Mouse (Mus musculus) kidney, adult 2 months (tissue): ENCODE results near the gene Mvb12b.

Experiments used
- CTCF ChIP-seq: fragments of 200-500 bp; conservative IDR thresholded peaks from 2 replicates; pipeline ENCODE4 v1.5.1; 2011; ENCODE audit warnings: low read depth, mild to moderate bottlenecking, control low read depth, low read length, moderate library complexity, mixed read lengths; ENCODE audit not compliant: insufficient read depth, insufficient read length
- POLR2A ChIP-seq: fragments of 200-500 bp; IDR thresholded peaks from one replicate; pipeline ENCODE4 v1.6.1; 2011; ENCODE audit warnings: low read depth, low read length, control low read depth

- no peak for TF ChIP-seq CTCF
- no peak for TF ChIP-seq POLR2A
These were observed 134.0 kb downstream of the Mvb12b start for GRCm38 (mm10) chr2:33753630-33754316.
